Comparison of ENCODE assay signal across 14 mouse cellular contexts in the genomic region with DNA sequence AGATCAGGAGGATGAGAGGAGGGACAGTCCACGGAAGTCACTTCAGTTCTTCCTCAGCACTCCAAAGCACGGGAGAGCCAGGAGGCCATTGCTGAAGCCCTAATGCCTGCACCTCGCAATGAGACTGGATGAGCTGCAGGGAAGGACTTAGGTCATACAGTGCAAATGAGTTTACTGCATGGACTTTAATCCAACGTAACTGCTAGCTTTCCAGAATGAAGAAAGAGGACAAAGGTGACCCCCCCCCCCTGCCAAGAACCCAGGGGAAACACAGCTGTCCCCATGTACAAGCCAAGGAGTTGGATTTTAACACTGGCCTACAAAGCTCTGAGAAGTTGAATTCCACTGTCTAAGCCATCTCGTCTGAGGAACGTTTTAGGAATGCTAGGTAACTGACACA. TPM values are rescaled to one million over a fixed set of nuclear protein-coding genes. Genes with fewer than 3 reads are reported as not detected.
DNase-seq lines count a peak whose midpoint lies in the region; ATAC-seq and TF ChIP-seq lines count a peak whose summit lies in the region.
"Had no signal": no experiment of that assay in that cellular context is flagged by ENCODE, and none has a peak within 500 bp of the region (broad histone marks: within the 10 kb centered on the region; RNA-seq: fewer than 3 reads in every experiment).

No protein-coding gene starts in this region.

- WGBS in heart, embryonic 15.5 days = 58% methylated on average over 6 of the region's 6 CpGs
- WGBS in intestine, embryonic 14.5 days = 62% methylated on average over 6 of the region's 6 CpGs
- WGBS in liver, embryonic 13.5 days (ENCODE audit: insufficient replicate concordance) = 67% methylated on average over 6 of the region's 6 CpGs

- peaks cover 8% of the 10 kb centered on the region; the same call in 1 of the 2 replicates for H3K36me3 ChIP-seq in heart, embryonic 15.5 days
- peaks cover 38% of the 10 kb centered on the region for H3K36me3 ChIP-seq in C2C12 (ENCODE audit: control insufficient read depth, insufficient read depth)
- H3K36me3 ChIP-seq in intestine, embryonic 14.5 days (ENCODE audit: control insufficient read depth, insufficient read depth, low read length) = peaks cover 41% of the 10 kb centered on the region
- peaks cover 40% of the 10 kb centered on the region for H3K36me3 ChIP-seq in liver, embryonic 13.5 days

- no peaks in the 10 kb centered on the region for H3K27me3 ChIP-seq in heart, embryonic 15.5 days
- no peaks in the 10 kb centered on the region for H3K27me3 ChIP-seq in C2C12 (ENCODE audit: control insufficient read depth, insufficient read depth, insufficient read length)
- H3K27me3 ChIP-seq in intestine, embryonic 14.5 days (replicated peaks; ENCODE audit: control insufficient read depth, insufficient read depth, low read length) = no peaks in the 10 kb centered on the region
- H3K27me3 ChIP-seq in liver, embryonic 13.5 days = no peaks in the 10 kb centered on the region
- H3K27me3 ChIP-seq: embryonic facial prominence, embryonic 15.5 days had no signal

- no peak overlapping the region for H3K9ac ChIP-seq in heart, embryonic 15.5 days
- H3K9ac ChIP-seq in intestine, embryonic 14.5 days (ENCODE audit: low read length) = no peak overlapping the region
- H3K9ac ChIP-seq in liver, embryonic 13.5 days = no peak overlapping the region
- H3K9ac ChIP-seq: embryonic facial prominence, embryonic 15.5 days; hindbrain, embryonic 14.5 days had no signal

- 0 out of 2 replicates have a peak overlapping the region, but pooled peaks have one; percentile 24 for H3K27ac ChIP-seq in heart, embryonic 15.5 days
- no peak overlapping the region for H3K27ac ChIP-seq in intestine, embryonic 14.5 days (ENCODE audit: low read depth)
- peak overlapping the region; percentile 79 for H3K27ac ChIP-seq in liver, embryonic 13.5 days
- H3K27ac ChIP-seq: embryonic facial prominence, embryonic 15.5 days; hindbrain, embryonic 14.5 days had no signal

- H3K9me3 ChIP-seq in heart, embryonic 15.5 days (replicated peaks) = no peaks in the 10 kb centered on the region
- no peaks in the 10 kb centered on the region for H3K9me3 ChIP-seq in intestine, embryonic 14.5 days (ENCODE audit: control insufficient read depth, low read length)
- H3K9me3 ChIP-seq in liver, embryonic 13.5 days (replicated peaks) = no peaks in the 10 kb centered on the region
- H3K9me3 ChIP-seq: embryonic facial prominence, embryonic 15.5 days had no signal

- H3K4me1 ChIP-seq in heart, embryonic 15.5 days (replicated peaks) = peaks cover 17% of the 10 kb centered on the region
- peaks cover 3% of the 10 kb centered on the region; the same call in 1 of the 2 replicates for H3K4me1 ChIP-seq in intestine, embryonic 14.5 days (replicated peaks; ENCODE audit: control insufficient read depth, insufficient read depth, low read length)
- H3K4me1 ChIP-seq in liver, embryonic 13.5 days (replicated peaks) = peaks cover 36% of the 10 kb centered on the region
- H3K4me1 ChIP-seq: embryonic facial prominence, embryonic 15.5 days had no signal

- no peak for ATAC-seq in heart, embryonic 15.5 days (replicated peaks; ENCODE audit: insufficient number of reproducible peaks, insufficient read depth, low FRiP score, low read depth)
- ATAC-seq in intestine, embryonic 14.5 days (replicated peaks; ENCODE audit: low FRiP score, low TSS enrichment, low read depth) = peak; percentile 50; the same call in 1 of the 2 replicates
- ATAC-seq in liver, embryonic 13.5 days (ENCODE audit: low read depth) = no peak
- ATAC-seq in cerebellum, adult (ENCODE audit: insufficient number of reproducible peaks, low FRiP score, low TSS enrichment) = no peak
- ATAC-seq: forebrain, embryonic 14.5 days had no signal

- TF ChIP-seq CTCF in C2C12 (IDR thresholded peaks at IDR 0.05; ENCODE audit: control insufficient read depth, insufficient read depth, insufficient read length) = no peak

- no peak overlapping the region for H3K4me2 ChIP-seq in heart, embryonic 15.5 days
- no peak overlapping the region for H3K4me2 ChIP-seq in intestine, embryonic 14.5 days (ENCODE audit: low read length)
- no peak overlapping the region for H3K4me2 ChIP-seq in liver, embryonic 13.5 days
- H3K4me2 ChIP-seq: embryonic facial prominence, embryonic 15.5 days; hindbrain, embryonic 14.5 days had no signal

- no peak for DNase-seq in heart, adult 11 months
- DNase-seq in intestine, embryonic 14.5 days (ENCODE audit: low spot score) = no peak
- no peak for DNase-seq in liver, embryonic 13.5 days
- no peak for DNase-seq in urinary bladder, postnatal 25 days (ENCODE audit: low spot score)
- no peak for DNase-seq in testis, postnatal 10 days (ENCODE audit: low spot score)
- DNase-seq: adrenal gland, postnatal 25 days; lung, adult 2 months; spleen, adult 18-20 months had no signal

- peak overlapping the region; percentile 7 for H3ac ChIP-seq in C2C12 (ENCODE audit: control insufficient read depth, insufficient read length, low read depth)

- peaks cover 16% of the 10 kb centered on the region for H3K79me2 ChIP-seq in C2C12 (ENCODE audit: control insufficient read depth, insufficient read depth)

- no peak overlapping the region for H3K4me3 ChIP-seq in heart, embryonic 15.5 days
- no peak overlapping the region for H3K4me3 ChIP-seq in C2C12 (ENCODE audit: insufficient read depth, poor library complexity, severe bottlenecking)
- H3K4me3 ChIP-seq in intestine, embryonic 14.5 days (ENCODE audit: low read depth, low read length) = no peak overlapping the region
- H3K4me3 ChIP-seq in liver, embryonic 13.5 days (replicated peaks) = no peak overlapping the region
- H3K4me3 ChIP-seq: embryonic facial prominence, embryonic 15.5 days had no signal

- no peaks in the 10 kb centered on the region for H3K79me3 ChIP-seq in C2C12 (ENCODE audit: low read depth)

TF ChIP-seq in C2C12, 6 proteins besides CTCF, POLR2A, EP300 and RAD21:
- TF ChIP-seq USF1 (IDR thresholded peaks at IDR 0.05; ENCODE audit: low read depth) (no peak), CEBPB (IDR thresholded peaks at IDR 0.05; ENCODE audit: low read depth) (no peak), MYOG (IDR thresholded peaks at IDR 0.05; ENCODE audit: control insufficient read depth, extremely low read depth, insufficient read length) (no peak), MYOD1 (IDR thresholded peaks at IDR 0.05; ENCODE audit: control insufficient read depth, insufficient read length, low read depth) (no peak), FOSL1 (IDR thresholded peaks at IDR 0.05; ENCODE audit: insufficient read depth, low read length, poor library complexity, severe bottlenecking) (no peak), MAX (IDR thresholded peaks at IDR 0.05) (no peak)

RNA-seq across cellular contexts. Expression of a gene that starts 16.6 kb away (rescaled TPM):
- polyA plus RNA-seq in heart, embryonic 15.5 days (2015; fragmentation: Nextera tagmentation; extraction: Ambion mirVana) = 48.0 and 51.4 TPM in 2 replicates
- 31.9 TPM for polyA plus RNA-seq in C2C12 (2012; fragmentation: generic; extraction: Trizol)
- 43.7 and 49.6 TPM in 2 replicates for polyA plus RNA-seq in intestine, embryonic 14.5 days (2014; fragmentation: Nextera tagmentation; extraction: Ambion mirVana)
- polyA plus RNA-seq in liver, embryonic 13.5 days (2015; fragmentation: Nextera tagmentation; extraction: Ambion mirVana) = 17.6 and 19.5 TPM in 2 replicates
